Mouse (Mus musculus) hindbrain, embryonic 13.5 days (tissue): ENCODE measurements around the gene Dbt. TPM values are rescaled to one million over a fixed set of nuclear protein-coding genes. Genes with fewer than 3 reads are reported as not detected.

Experiments used
- ATAC-seq: fragments of 200-750 bp; cut with Nextera tagmentation; 2 replicates; pipeline ENCODE4 v1.8.0; 2017; ENCODE audit warnings: moderate TSS enrichment; ENCODE audit not compliant: low FRiP score
- H3K27ac ChIP-seq: fragments of 300-500 bp; sonication (generic); 2 replicates; pipeline ENCODE4 v1.5.1; 2015; ENCODE audit warnings: inconsistent platforms, mild to moderate bottlenecking, moderate library complexity
- H3K27me3 ChIP-seq: fragments of 300-500 bp; sonication (generic); 2 replicates; pipeline ENCODE4 v1.6.1; 2015; ENCODE audit warnings: mild to moderate bottlenecking, inconsistent platforms
- H3K36me3 ChIP-seq: fragments of 300-500 bp; sonication (generic); 2 replicates; pipeline ENCODE4 v1.6.1; 2015; ENCODE audit warnings: mild to moderate bottlenecking, inconsistent platforms
- H3K4me1 ChIP-seq: fragments of 300-500 bp; sonication (generic); replicated peaks from 2 replicates; pipeline ENCODE4 v1.6.1; 2015; ENCODE audit warnings: inconsistent platforms
- H3K4me2 ChIP-seq: fragments of 300-500 bp; sonication (generic); 2 replicates; pipeline ENCODE4 v1.6.1; 2015; ENCODE audit warnings: inconsistent platforms, mild to moderate bottlenecking, moderate library complexity
- H3K4me3 ChIP-seq: fragments of 300-500 bp; sonication (generic); 2 replicates; pipeline ENCODE4 v1.5.1; 2015; ENCODE audit warnings: mild to moderate bottlenecking, inconsistent platforms
- H3K9ac ChIP-seq: fragments of 300-500 bp; sonication (generic); 2 replicates; pipeline ENCODE4 v1.6.1; 2015; ENCODE audit warnings: mild to moderate bottlenecking, inconsistent platforms
- H3K9me3 ChIP-seq: fragments of 300-500 bp; sonication (generic); 2 replicates; pipeline ENCODE4 v1.6.1; 2016; ENCODE audit warnings: inconsistent platforms
- WGBS: fragments of 180-500 bp; shearing (Covaris S2); methylation state at CpG from one replicate; pipeline ENCODE4 v1.1.7; 2015; 5-methylcytosine and 5-hydroxymethylcytosine counted together
- polyA plus RNA-seq: library from polyadenylated mRNA; unstranded; fragments of >200 nt; fragmentation: Nextera tagmentation; extraction: Ambion mirVana; gene quantifications from 2 replicates; pipeline ENCODE4 v1.2.1, GENCODE M21; 2015

The Dbt gene
- 11.8 and 12.9 TPM in 2 replicates for polyA plus RNA-seq

- H3K9me3 ChIP-seq = no peaks in the 10 kb centered on the region
- H3K4me2 ChIP-seq = peak within 1 kb of the TSS; percentile 67
- WGBS = 1% methylated on average over 36 of the region's 36 CpGs
- peak within 1 kb of the TSS; percentile 61 for H3K4me3 ChIP-seq
- H3K4me1 ChIP-seq = peaks cover 15% of the 10 kb centered on the region
- peak; percentile 95 for ATAC-seq
- H3K27me3 ChIP-seq = no peaks in the 10 kb centered on the region
- peak within 1 kb of the TSS; percentile 35; the same call in 1 of the 2 replicates for H3K27ac ChIP-seq
- H3K9ac ChIP-seq = peak within 1 kb of the TSS; percentile 73
- 0 out of 2 replicates have a peak, but pooled peaks cover 3% of the 10 kb centered on the region for H3K36me3 ChIP-seq
Measured at GRCm38 (mm10) chr3:116512904-116513716, at the start of gene Dbt. Gene Dbt (plus strand): TSS chr3:116513070.

- Histone ChIP-seq H3K4me3 (no peak overlapping the region), H3K4me2 (no peak overlapping the region), H3K9ac (no peak overlapping the region), H3K27ac (no peak overlapping the region), H3K9me3 (no peaks in the 10 kb centered on the region), H3K4me1 (no peaks in the 10 kb centered on the region), H3K36me3 (no peaks in the 10 kb centered on the region), H3K27me3 (no peaks in the 10 kb centered on the region)
- WGBS = 63% methylated on average over 2 of the region's 2 CpGs
- no peak for ATAC-seq
Measured at GRCm38 (mm10) chr3:116464318-116464717, 48.6 kb upstream of the Dbt start.

- no peak overlapping the region for H3K4me3 ChIP-seq
- H3K36me3 ChIP-seq = no peaks in the 10 kb centered on the region
- H3K27me3 ChIP-seq = no peaks in the 10 kb centered on the region
- no peak for ATAC-seq
- H3K27ac ChIP-seq = no peak overlapping the region
- 92% methylated on average over 12 of the region's 12 CpGs for WGBS
- no peaks in the 10 kb centered on the region for H3K4me1 ChIP-seq
- H3K4me2 ChIP-seq = no peak overlapping the region
- no peak overlapping the region for H3K9ac ChIP-seq
- H3K9me3 ChIP-seq = no peaks in the 10 kb centered on the region
Measured at GRCm38 (mm10) chr3:116465709-116466108, 47.2 kb upstream of the Dbt start.

GRCm38 (mm10) chr3:116474602-116475001 lies 38.3 kb upstream of the Dbt start:
- Histone ChIP-seq H3K4me1 (no peaks in the 10 kb centered on the region), H3K9me3 (no peaks in the 10 kb centered on the region), H3K36me3 (no peaks in the 10 kb centered on the region), H3K27me3 (no peaks in the 10 kb centered on the region), H3K9ac (no peak overlapping the region), H3K4me3 (no peak overlapping the region), H3K4me2 (no peak overlapping the region), H3K27ac (no peak overlapping the region)
- ATAC-seq = no peak
- WGBS = 83% methylated on average over 11 of the region's 11 CpGs

- Histone ChIP-seq H3K27ac (no peak overlapping the region), H3K4me3 (no peak overlapping the region), H3K9ac (no peak overlapping the region), H3K27me3 (no peaks in the 10 kb centered on the region), H3K4me2 (no peak overlapping the region), H3K4me1 (no peaks in the 10 kb centered on the region), H3K9me3 (no peaks in the 10 kb centered on the region), H3K36me3 (no peaks in the 10 kb centered on the region)
- 67% methylated on average over 5 of the region's 5 CpGs for WGBS
- no peak for ATAC-seq
Measured at GRCm38 (mm10) chr3:116476686-116477298, 36.1 kb upstream of the Dbt start.

GRCm38 (mm10) chr3:116477351-116477750 lies 35.5 kb upstream of the Dbt start:
- WGBS = 85% methylated on average over 7 of the region's 7 CpGs

GRCm38 (mm10) chr3:116480119-116480518 lies 32.8 kb upstream of the Dbt start:
- Histone ChIP-seq H3K9ac (no peak overlapping the region), H3K4me1 (no peaks in the 10 kb centered on the region), H3K9me3 (no peaks in the 10 kb centered on the region), H3K4me2 (no peak overlapping the region), H3K27me3 (no peaks in the 10 kb centered on the region), H3K27ac (no peak overlapping the region), H3K4me3 (no peak overlapping the region), H3K36me3 (peaks cover 3% of the 10 kb centered on the region; the same call in 1 of the 2 replicates)
- WGBS = 21% methylated on average over 2 of the region's 2 CpGs
- ATAC-seq = no peak

More at GRCm38 (mm10) chr3:116477351-116477750, 35.5 kb upstream of the Dbt start:
- H3K4me1 ChIP-seq = no peaks in the 10 kb centered on the region
- no peak overlapping the region for H3K4me3 ChIP-seq
- H3K36me3 ChIP-seq = no peaks in the 10 kb centered on the region
- no peaks in the 10 kb centered on the region for H3K27me3 ChIP-seq
- H3K4me2 ChIP-seq = no peak overlapping the region
- H3K9me3 ChIP-seq = no peaks in the 10 kb centered on the region
- no peak for ATAC-seq
- no peak overlapping the region for H3K9ac ChIP-seq
- no peak overlapping the region for H3K27ac ChIP-seq

- Histone ChIP-seq H3K4me2 (no peak overlapping the region), H3K9me3 (no peaks in the 10 kb centered on the region)
- WGBS = 63% methylated on average over 5 of the region's 5 CpGs
Measured at GRCm38 (mm10) chr3:116480937-116481336, 31.9 kb upstream of the Dbt start.

GRCm38 (mm10) chr3:116482724-116483123 lies 30.1 kb upstream of the Dbt start:
- H3K36me3 ChIP-seq = peaks cover 18% of the 10 kb centered on the region
- no peaks in the 10 kb centered on the region for H3K4me1 ChIP-seq
- no peak overlapping the region for H3K4me3 ChIP-seq
- no peak overlapping the region for H3K27ac ChIP-seq
- H3K9ac ChIP-seq = no peak overlapping the region
- H3K4me2 ChIP-seq = no peak overlapping the region
- ATAC-seq = no peak
- WGBS = 86% methylated on average over 3 of the region's 3 CpGs
- no peaks in the 10 kb centered on the region for H3K9me3 ChIP-seq
- H3K27me3 ChIP-seq = no peaks in the 10 kb centered on the region

More at GRCm38 (mm10) chr3:116480937-116481336, 31.9 kb upstream of the Dbt start:
- H3K4me3 ChIP-seq = no peak overlapping the region
- H3K27ac ChIP-seq = no peak overlapping the region
- H3K9ac ChIP-seq = no peak overlapping the region
- no peak for ATAC-seq
- H3K4me1 ChIP-seq = no peaks in the 10 kb centered on the region
- H3K36me3 ChIP-seq = peaks cover 3% of the 10 kb centered on the region; the same call in 1 of the 2 replicates
- no peaks in the 10 kb centered on the region for H3K27me3 ChIP-seq

- Histone ChIP-seq H3K27ac (no peak overlapping the region), H3K27me3 (no peaks in the 10 kb centered on the region), H3K9ac (no peak overlapping the region), H3K9me3 (no peaks in the 10 kb centered on the region), H3K4me1 (no peaks in the 10 kb centered on the region), H3K4me2 (no peak overlapping the region), H3K4me3 (no peak overlapping the region), H3K36me3 (peaks cover 24% of the 10 kb centered on the region)
- ATAC-seq = no peak
- WGBS = 90% methylated on average over 4 of the region's 4 CpGs
Measured at GRCm38 (mm10) chr3:116483271-116483670, 29.6 kb upstream of the Dbt start.

- Histone ChIP-seq H3K4me3 (no peak overlapping the region), H3K4me2 (no peak overlapping the region), H3K9ac (no peak overlapping the region), H3K27me3 (no peaks in the 10 kb centered on the region), H3K27ac (no peak overlapping the region), H3K4me1 (no peaks in the 10 kb centered on the region), H3K9me3 (no peaks in the 10 kb centered on the region), H3K36me3 (peaks cover 89% of the 10 kb centered on the region)
- 92% methylated on average over 5 of the region's 5 CpGs for WGBS
- no peak for ATAC-seq
Measured at GRCm38 (mm10) chr3:116490920-116491319, 21.9 kb upstream of the Dbt start.

- Histone ChIP-seq H3K4me3 (no peak overlapping the region), H3K9ac (no peak overlapping the region), H3K27ac (no peak overlapping the region), H3K27me3 (no peaks in the 10 kb centered on the region), H3K36me3 (peaks cover 90% of the 10 kb centered on the region), H3K9me3 (no peaks in the 10 kb centered on the region), H3K4me1 (no peaks in the 10 kb centered on the region), H3K4me2 (no peak overlapping the region)
- WGBS = 85% methylated on average over 1 of the region's 1 CpGs
- ATAC-seq = no peak
Measured at GRCm38 (mm10) chr3:116491923-116492454, 20.9 kb upstream of the Dbt start.
